Mouse (Mus musculus) retina, postnatal 1 day (tissue): ENCODE measurements around the gene Adra2b.

Source experiments
- DNase-seq: peaks from one replicate; pipeline ENCODE4 v3.0.0-alpha.2; 2012

Gene Adra2b

GRCm38 (mm10) chr2:127339262-127339661 lies 23.7 kb upstream of the Adra2b start:
- DNase-seq, result no peak

- peak; percentile 71 for DNase-seq
These were observed 21.8 kb upstream of the Adra2b start for GRCm38 (mm10) chr2:127341159-127341558.

- no peak for DNase-seq
These were observed 16.7 kb upstream of the Adra2b start for GRCm38 (mm10) chr2:127346334-127346733.

GRCm38 (mm10) chr2:127347147-127347985 lies 15.6 kb upstream of the Adra2b start:
- no peak for DNase-seq

GRCm38 (mm10) chr2:127353881-127354280 lies 9.1 kb upstream of the Adra2b start:
- DNase-seq, result no peak

- no peak for DNase-seq
These were observed 259 bp downstream of the Adra2b start for GRCm38 (mm10) chr2:127363282-127363652.

- DNase-seq, result no peak
These were observed 688 bp downstream of the Adra2b start for GRCm38 (mm10) chr2:127363696-127364095.

- no peak for DNase-seq
These were observed 1.4 kb downstream of the Adra2b start for GRCm38 (mm10) chr2:127364452-127364851.

- DNase-seq, result no peak
These were observed 4.3 kb downstream of the Adra2b start for GRCm38 (mm10) chr2:127367126-127367820.

GRCm38 (mm10) chr2:127369703-127370376 lies 6.8 kb downstream of the Adra2b start:
- no peak for DNase-seq

GRCm38 (mm10) chr2:127370561-127371483 lies 7.8 kb downstream of the Adra2b start:
- DNase-seq, result no peak

- no peak for DNase-seq
These were observed 8.5 kb downstream of the Adra2b start for GRCm38 (mm10) chr2:127371484-127371861.

- DNase-seq, result no peak
These were observed 9.1 kb downstream of the Adra2b start for GRCm38 (mm10) chr2:127372082-127372481.

GRCm38 (mm10) chr2:127374131-127374530 lies 11.1 kb downstream of the Adra2b start:
- DNase-seq, result no peak

- DNase-seq, result no peak
These were observed 12.1 kb downstream of the Adra2b start for GRCm38 (mm10) chr2:127375087-127375486.

GRCm38 (mm10) chr2:127375759-127376341 lies 12.8 kb downstream of the Adra2b start:
- peak; percentile 74 for DNase-seq

GRCm38 (mm10) chr2:127376423-127377051 lies 13.5 kb downstream of the Adra2b start:
- no peak for DNase-seq

GRCm38 (mm10) chr2:127377942-127378610 lies 15.1 kb downstream of the Adra2b start:
- peak; percentile 44 for DNase-seq

- DNase-seq, result no peak
These were observed 15.6 kb downstream of the Adra2b start for GRCm38 (mm10) chr2:127378611-127378990.

GRCm38 (mm10) chr2:127379250-127379649 lies 16.2 kb downstream of the Adra2b start:
- DNase-seq, result no peak

- DNase-seq, result no peak
These were observed 20.9 kb downstream of the Adra2b start for GRCm38 (mm10) chr2:127383881-127384280.
